Mouse (Mus musculus): Measurements from ENCODE around the gene Colgalt1. TPM values are rescaled to one million over a fixed set of nuclear protein-coding genes. Genes with fewer than 3 reads are reported as not detected.

Gene Colgalt1
- polyA plus RNA-seq, 1 experiment from 2014 or later: 71.9 TPM

DNA sequence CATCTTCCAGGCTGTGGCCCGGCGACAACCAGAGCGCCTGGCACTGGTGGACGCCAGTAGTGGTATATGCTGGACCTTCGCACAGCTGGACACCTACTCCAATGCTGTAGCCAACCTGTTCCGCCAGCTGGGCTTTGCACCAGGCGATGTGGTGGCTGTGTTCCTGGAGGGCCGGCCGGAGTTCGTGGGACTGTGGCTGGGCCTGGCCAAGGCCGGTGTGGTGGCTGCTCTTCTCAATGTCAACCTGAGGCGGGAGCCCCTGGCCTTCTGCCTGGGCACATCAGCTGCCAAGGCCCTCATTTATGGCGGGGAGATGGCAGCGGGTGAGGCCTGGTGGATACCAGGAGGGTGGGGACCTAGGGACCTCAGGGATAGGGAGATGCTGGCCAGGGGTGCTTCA, 31.3 kb upstream of the Colgalt1 start:
- no peak for ATAC-seq (ENCODE audit: low read depth)
- H3K4me3 ChIP-seq (ENCODE audit: low read depth, low read length): no peak overlapping the region
- no peaks in the 10 kb centered on the region for H3K27me3 ChIP-seq (ENCODE audit: control insufficient read depth, insufficient read depth, low read length)
- no peak overlapping the region for H3K4me2 ChIP-seq (ENCODE audit: low read depth, low read length)
- WGBS: 87% methylated on average over 14 of the region's 14 CpGs
- H3K36me3 ChIP-seq (ENCODE audit: control insufficient read depth, insufficient read depth, low read length): peaks cover 5% of the 10 kb centered on the region; the same call in 1 of the 2 replicates
- no peaks in the 10 kb centered on the region for H3K4me1 ChIP-seq (ENCODE audit: control insufficient read depth, insufficient read depth, low read length)
- no peak overlapping the region for H3K9ac ChIP-seq (replicated peaks; ENCODE audit: low read depth, low read length)
- no peaks in the 10 kb centered on the region for H3K9me3 ChIP-seq (ENCODE audit: control insufficient read depth, low read length)
- H3K27ac ChIP-seq (ENCODE audit: low read depth, low read length): no peak overlapping the region

DNA sequence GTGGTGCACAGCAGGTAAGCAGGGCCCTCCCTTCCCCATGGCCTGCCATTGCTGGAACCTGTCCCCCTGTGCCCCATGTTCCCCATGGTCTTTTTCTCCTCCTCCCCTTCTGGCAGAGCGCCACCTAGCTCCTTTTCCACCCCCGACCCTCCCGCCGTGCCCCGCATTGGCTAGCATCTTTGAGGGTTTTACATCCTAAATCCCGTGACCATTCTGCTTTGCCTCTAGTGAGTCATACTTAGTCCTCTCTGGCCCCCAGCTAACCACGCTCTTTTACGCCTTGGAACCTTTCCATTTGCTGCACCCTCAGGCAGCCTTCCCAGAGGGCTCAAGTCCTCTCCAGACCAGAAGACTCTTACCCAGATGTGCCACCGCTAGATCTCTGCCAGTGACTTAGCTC, 30.6 kb upstream of the Colgalt1 start:
- Histone ChIP-seq H3K4me3 (ENCODE audit: low read depth, low read length) (no peak overlapping the region), H3K27me3 (ENCODE audit: control insufficient read depth, insufficient read depth, low read length) (no peaks in the 10 kb centered on the region), H3K9ac (replicated peaks; ENCODE audit: low read depth, low read length) (no peak overlapping the region), H3K9me3 (ENCODE audit: control insufficient read depth, low read length) (no peaks in the 10 kb centered on the region), H3K4me1 (ENCODE audit: control insufficient read depth, insufficient read depth, low read length) (no peaks in the 10 kb centered on the region), H3K4me2 (ENCODE audit: low read depth, low read length) (no peak overlapping the region), H3K36me3 (ENCODE audit: control insufficient read depth, insufficient read depth, low read length) (peaks cover 10% of the 10 kb centered on the region; the same call in 1 of the 2 replicates), H3K27ac (ENCODE audit: low read depth, low read length) (no peak overlapping the region)
- WGBS: 21% methylated on average over 9 of the region's 9 CpGs
- 0 out of 2 replicates have a peak, but pooled peaks have one; percentile 12 for ATAC-seq (ENCODE audit: low read depth)

DNA sequence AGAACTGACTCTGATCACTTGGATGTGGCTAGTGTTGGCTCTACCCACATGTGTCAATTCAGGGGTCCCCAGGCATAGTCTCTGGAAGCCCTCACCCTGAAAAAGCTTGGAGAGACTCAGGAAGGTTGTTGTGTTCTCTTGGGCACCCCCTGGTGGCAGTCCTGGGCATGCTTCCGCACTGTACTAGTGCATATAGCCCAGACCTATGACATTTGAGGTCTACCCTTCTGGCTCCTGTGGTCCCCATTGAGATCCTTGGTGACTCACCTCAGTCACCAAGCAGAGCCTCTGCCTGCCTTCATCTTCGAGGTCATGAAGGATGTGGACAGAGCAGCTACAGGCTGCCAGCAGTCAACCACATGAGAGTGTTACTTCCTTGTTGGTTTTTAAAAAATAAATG, 23.9 kb upstream of the Colgalt1 start:
- H3K4me3 ChIP-seq (ENCODE audit: low read depth, low read length): no peak overlapping the region
- WGBS: 68% methylated on average over 2 of the region's 2 CpGs
- H3K4me1 ChIP-seq (ENCODE audit: control insufficient read depth, insufficient read depth, low read length): peaks cover 8% of the 10 kb centered on the region; the same call in 1 of the 2 replicates
- H3K27ac ChIP-seq (ENCODE audit: low read depth, low read length): no peak overlapping the region
- no peak overlapping the region for H3K9ac ChIP-seq (replicated peaks; ENCODE audit: low read depth, low read length)
- no peaks in the 10 kb centered on the region for H3K27me3 ChIP-seq (ENCODE audit: control insufficient read depth, insufficient read depth, low read length)
- H3K9me3 ChIP-seq (ENCODE audit: control insufficient read depth, low read length): no peaks in the 10 kb centered on the region
- no peak for ATAC-seq (ENCODE audit: low read depth)
- H3K4me2 ChIP-seq (ENCODE audit: low read depth, low read length): no peak overlapping the region
- H3K36me3 ChIP-seq (ENCODE audit: control insufficient read depth, insufficient read depth, low read length): peaks cover 16% of the 10 kb centered on the region

DNA sequence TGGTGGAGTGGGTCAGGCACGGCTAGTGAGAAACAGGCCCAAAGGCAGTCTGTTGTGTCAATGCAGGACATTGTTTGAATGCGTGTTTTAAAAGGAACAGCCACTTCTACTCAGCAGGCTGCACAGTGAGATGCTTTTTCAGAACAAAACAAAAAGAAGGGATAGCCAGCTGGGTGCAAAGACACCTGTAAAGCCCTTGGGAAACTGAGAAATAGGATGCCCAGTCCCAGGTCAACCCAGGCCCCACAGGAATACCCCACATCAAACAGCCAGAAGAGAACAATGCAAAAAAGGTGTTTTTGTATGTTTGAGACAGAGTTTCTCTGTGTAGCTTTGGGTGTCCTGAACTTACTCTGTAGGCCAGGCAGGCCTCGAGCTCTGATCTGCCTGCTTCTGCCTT, 22.0 kb upstream of the Colgalt1 start:
- Histone ChIP-seq H3K9me3 (ENCODE audit: control insufficient read depth, low read length) (no peaks in the 10 kb centered on the region), H3K27ac (ENCODE audit: low read depth, low read length) (no peak overlapping the region), H3K4me1 (ENCODE audit: control insufficient read depth, insufficient read depth, low read length) (peaks cover 15% of the 10 kb centered on the region), H3K27me3 (ENCODE audit: control insufficient read depth, insufficient read depth, low read length) (no peaks in the 10 kb centered on the region), H3K36me3 (ENCODE audit: control insufficient read depth, insufficient read depth, low read length) (peaks cover 16% of the 10 kb centered on the region), H3K4me3 (ENCODE audit: low read depth, low read length) (no peak overlapping the region), H3K4me2 (ENCODE audit: low read depth, low read length) (no peak overlapping the region), H3K9ac (replicated peaks; ENCODE audit: low read depth, low read length) (no peak overlapping the region)
- ATAC-seq (ENCODE audit: low read depth): no peak
- 75% methylated on average over 3 of the region's 3 CpGs for WGBS

DNA sequence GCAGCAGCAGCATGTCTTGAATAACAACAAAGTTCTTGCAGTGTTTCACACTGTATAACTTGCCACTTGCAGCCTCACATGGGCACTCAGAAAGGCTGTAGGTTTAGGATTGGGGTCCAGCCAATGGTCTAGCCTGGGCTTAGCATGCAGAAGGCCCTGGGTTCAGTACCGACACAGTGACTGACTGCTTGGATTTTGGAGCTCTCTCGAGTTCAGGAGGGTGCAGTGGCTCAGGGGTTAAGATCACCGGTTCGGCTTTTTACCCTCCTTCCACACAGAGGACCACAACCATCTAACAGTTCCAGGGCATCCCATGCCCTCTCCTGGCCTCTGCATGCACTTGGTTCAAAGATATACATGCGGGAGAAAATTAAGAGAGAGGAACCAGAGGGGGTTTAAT, 19.8 kb upstream of the Colgalt1 start:
- peak overlapping the region; percentile 94 for H3K9ac ChIP-seq (replicated peaks; ENCODE audit: low read depth, low read length)
- 22% methylated on average over 5 of the region's 5 CpGs for WGBS
- peak overlapping the region; percentile 76 for H3K4me2 ChIP-seq (ENCODE audit: low read depth, low read length)
- no peaks in the 10 kb centered on the region for H3K9me3 ChIP-seq (ENCODE audit: control insufficient read depth, low read length)
- no peak for ATAC-seq (ENCODE audit: low read depth)
- peak overlapping the region; percentile 79 for H3K4me3 ChIP-seq (ENCODE audit: low read depth, low read length)
- no peaks in the 10 kb centered on the region for H3K27me3 ChIP-seq (ENCODE audit: control insufficient read depth, insufficient read depth, low read length)
- H3K27ac ChIP-seq (ENCODE audit: low read depth, low read length): peak overlapping the region; percentile 98
- H3K36me3 ChIP-seq (ENCODE audit: control insufficient read depth, insufficient read depth, low read length): peaks cover 2% of the 10 kb centered on the region
- peaks cover 19% of the 10 kb centered on the region for H3K4me1 ChIP-seq (ENCODE audit: control insufficient read depth, insufficient read depth, low read length)

DNA sequence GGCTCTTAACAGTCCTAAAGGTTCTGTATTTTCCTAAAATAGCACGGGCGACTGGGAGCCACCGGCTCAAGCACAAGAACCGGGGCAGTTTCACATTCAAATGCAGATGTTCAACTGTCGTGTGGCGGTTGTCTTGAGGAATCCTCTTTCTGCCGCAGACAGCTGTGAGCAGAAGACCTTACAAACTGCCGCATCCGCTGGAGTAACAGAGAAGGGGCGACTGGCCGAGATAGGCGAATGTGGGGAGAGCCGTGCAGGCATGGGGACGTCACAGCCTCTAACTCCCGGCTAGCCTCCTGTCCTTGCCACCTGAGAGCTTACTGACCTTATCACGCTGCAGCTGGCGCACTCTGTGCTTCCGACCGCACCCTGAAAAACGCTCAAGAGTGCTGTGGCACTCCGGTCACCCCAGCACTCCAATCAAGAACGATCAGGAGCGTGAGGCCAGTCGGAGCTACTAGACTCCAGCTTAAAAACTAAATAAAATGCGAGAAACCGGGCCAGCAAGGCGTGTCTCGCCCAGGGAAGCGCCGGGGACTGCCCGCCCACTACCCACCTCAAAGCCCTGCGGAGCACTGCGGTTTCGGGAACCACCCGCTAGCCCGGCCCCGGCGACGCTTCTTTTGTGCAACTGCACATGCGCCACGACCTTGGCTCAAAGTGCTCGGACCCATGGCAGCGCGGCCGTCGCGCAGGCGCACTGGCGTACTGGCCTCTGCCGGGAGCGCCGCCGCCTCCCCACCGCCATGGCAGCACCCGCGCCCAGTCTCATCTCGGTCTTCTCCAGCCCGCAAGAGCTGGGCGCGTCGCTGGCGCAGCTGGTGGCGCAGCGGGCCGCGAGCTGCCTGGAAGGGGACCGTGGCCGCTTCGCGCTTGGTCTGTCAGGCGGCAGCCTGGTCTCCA, 19.1 kb upstream of the Colgalt1 start, which contains the start of gene Pgls:
Gene Pgls, plus strand, starts transcription at position 706 of the 903 bp plus-strand sequence.
- peaks cover 19% of the 10 kb centered on the region for H3K4me1 ChIP-seq (ENCODE audit: control insufficient read depth, insufficient read depth, low read length)
- peak within 1 kb of the TSS; percentile 76 for H3K4me2 ChIP-seq (ENCODE audit: low read depth, low read length)
- peak within 1 kb of the TSS; percentile 94 for H3K9ac ChIP-seq (replicated peaks; ENCODE audit: low read depth, low read length)
- no peaks in the 10 kb centered on the region for H3K9me3 ChIP-seq (ENCODE audit: control insufficient read depth, low read length)
- H3K4me3 ChIP-seq (ENCODE audit: low read depth, low read length): peak within 1 kb of the TSS; percentile 79
- peak; percentile 87 for ATAC-seq (ENCODE audit: low read depth)
- WGBS: under 1% methylated on average over 68 of the region's 71 CpGs
- no peaks in the 10 kb centered on the region for H3K27me3 ChIP-seq (ENCODE audit: control insufficient read depth, insufficient read depth, low read length)
- H3K27ac ChIP-seq (ENCODE audit: low read depth, low read length): peak within 1 kb of the TSS; percentile 98
- H3K36me3 ChIP-seq (ENCODE audit: control insufficient read depth, insufficient read depth, low read length): no peaks in the 10 kb centered on the region

DNA sequence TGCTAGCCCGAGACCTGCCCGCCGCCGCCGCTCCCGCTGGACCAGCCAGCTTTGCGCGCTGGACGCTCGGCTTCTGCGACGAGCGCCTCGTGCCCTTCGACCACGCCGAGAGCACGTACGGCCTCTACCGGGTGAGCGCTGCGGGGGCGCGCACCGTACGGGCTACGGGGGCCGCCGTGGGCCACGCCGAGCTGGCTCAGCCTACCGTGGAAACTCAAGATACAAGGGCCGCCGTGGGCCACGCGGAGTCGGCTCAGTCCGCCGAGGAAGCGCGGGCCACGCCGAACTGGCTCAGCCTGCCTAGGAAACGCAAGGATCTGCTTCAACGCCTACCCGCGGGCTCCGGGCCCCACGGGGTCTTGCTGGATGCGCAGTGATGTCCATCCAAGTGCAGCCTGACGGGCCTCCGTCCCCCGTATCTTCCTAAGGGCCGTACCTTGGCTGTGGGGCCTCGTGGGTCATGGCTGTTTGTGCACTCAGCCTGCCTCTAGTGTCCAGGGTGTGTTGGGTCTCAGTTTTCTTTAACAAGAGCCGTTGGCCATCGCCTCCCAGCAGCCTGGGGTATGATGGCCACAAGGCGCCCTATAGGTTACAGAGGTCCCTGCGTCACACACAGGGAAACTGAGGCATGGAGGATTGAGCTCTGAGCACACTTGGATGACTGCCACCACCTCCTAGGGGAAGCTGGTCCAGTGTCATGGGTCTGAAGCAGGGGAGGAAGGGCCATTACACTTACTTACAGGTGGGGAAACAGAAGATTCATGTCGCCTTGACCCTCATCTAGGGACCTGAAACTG, 18.2 kb upstream of the Colgalt1 start:
- peak; percentile 74 for ATAC-seq (ENCODE audit: low read depth)
- H3K4me1 ChIP-seq (ENCODE audit: control insufficient read depth, insufficient read depth, low read length): peaks cover 19% of the 10 kb centered on the region
- H3K4me3 ChIP-seq (ENCODE audit: low read depth, low read length): peak overlapping the region; percentile 79
- H3K27me3 ChIP-seq (ENCODE audit: control insufficient read depth, insufficient read depth, low read length): no peaks in the 10 kb centered on the region
- peak overlapping the region; percentile 94 for H3K9ac ChIP-seq (replicated peaks; ENCODE audit: low read depth, low read length)
- H3K4me2 ChIP-seq (ENCODE audit: low read depth, low read length): peak overlapping the region; percentile 76
- 5% methylated on average over 58 of the region's 60 CpGs for WGBS
- H3K27ac ChIP-seq (ENCODE audit: low read depth, low read length): peak overlapping the region; percentile 98
- no peaks in the 10 kb centered on the region for H3K9me3 ChIP-seq (ENCODE audit: control insufficient read depth, low read length)
- no peaks in the 10 kb centered on the region for H3K36me3 ChIP-seq (ENCODE audit: control insufficient read depth, insufficient read depth, low read length)

DNA sequence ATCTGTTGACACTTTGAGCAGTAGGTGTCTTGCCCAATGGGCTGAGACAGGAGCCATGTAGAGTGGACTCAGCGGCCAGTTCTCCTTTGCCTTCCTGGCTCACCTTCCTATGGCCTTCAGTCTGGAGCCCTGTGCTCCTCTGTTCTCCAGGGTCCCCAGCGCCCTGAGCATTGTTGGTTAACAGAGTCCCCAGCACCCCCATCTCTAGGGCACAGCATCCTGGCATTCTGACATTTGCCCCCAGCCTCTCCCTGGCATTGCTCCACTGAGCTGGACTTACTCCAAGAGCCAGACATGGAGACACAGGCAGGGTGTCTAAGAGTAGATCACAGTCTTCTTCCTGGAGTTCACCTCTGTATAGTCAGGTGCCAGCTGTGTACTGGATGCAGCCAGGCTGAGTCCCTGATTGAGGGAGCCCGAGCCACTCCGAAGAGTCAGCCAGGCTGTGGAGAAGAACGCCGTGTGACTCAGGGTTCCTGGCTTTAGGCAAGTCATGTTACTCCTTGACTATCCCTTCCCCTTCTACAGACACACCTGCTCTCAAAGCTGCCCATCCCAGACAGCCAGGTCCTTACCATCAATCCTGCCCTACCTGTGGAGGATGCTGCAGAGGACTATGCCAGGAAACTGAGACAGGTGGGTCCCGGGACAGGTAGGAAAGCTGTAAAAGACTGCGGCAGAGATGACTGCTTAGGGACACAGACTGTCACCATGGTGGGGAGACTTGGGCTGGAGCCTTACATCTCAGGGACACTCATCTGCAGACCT, 17.1 kb upstream of the Colgalt1 start:
- Histone ChIP-seq H3K4me2 (ENCODE audit: low read depth, low read length) (no peak overlapping the region), H3K9me3 (ENCODE audit: control insufficient read depth, low read length) (no peaks in the 10 kb centered on the region), H3K27ac (ENCODE audit: low read depth, low read length) (no peak overlapping the region), H3K4me1 (ENCODE audit: control insufficient read depth, insufficient read depth, low read length) (peaks cover 19% of the 10 kb centered on the region), H3K9ac (replicated peaks; ENCODE audit: low read depth, low read length) (no peak overlapping the region), H3K36me3 (ENCODE audit: control insufficient read depth, insufficient read depth, low read length) (no peaks in the 10 kb centered on the region), H3K27me3 (ENCODE audit: control insufficient read depth, insufficient read depth, low read length) (no peaks in the 10 kb centered on the region), H3K4me3 (ENCODE audit: low read depth, low read length) (no peak overlapping the region)
- 91% methylated on average over 8 of the region's 8 CpGs for WGBS
- ATAC-seq (ENCODE audit: low read depth): no peak

Measured in neural tube, embryonic 14.5 days (tissue).